Mouse (Mus musculus) CD8-positive naive resting alpha-beta T cell, adult 2 months (primary cell): Measurements from ENCODE around the gene Emc7.

Experiments used
- DNase-seq, 2 experiments: peaks; one replicate each; pipeline ENCODE4 v3.0.0; 2022; ENCODE audit warnings: low read depth in 2 of 2, low spot score in 2 of 2

Gene Emc7

GRCm38 (mm10) chr2:112474997-112475724 lies 20.4 kb downstream of the Emc7 start:
- DNase-seq = no peak

GRCm38 (mm10) chr2:112476554-112476953 lies 21.8 kb downstream of the Emc7 start:
- no peak for DNase-seq

- no peak for DNase-seq
Observed at GRCm38 (mm10) chr2:112480669-112481068, 25.9 kb downstream of the Emc7 start, which contains the start of gene Chrm5. Gene Chrm5 (minus strand): TSS chr2:112480769.

- peak in 1 of 2 experiments; percentile 35 for DNase-seq
Observed at GRCm38 (mm10) chr2:112481564-112481963, 26.8 kb downstream of the Emc7 start.

GRCm38 (mm10) chr2:112482533-112483333 lies 27.9 kb downstream of the Emc7 start:
- no peak for DNase-seq

- DNase-seq = no peak
Observed at GRCm38 (mm10) chr2:112483334-112483651, 28.5 kb downstream of the Emc7 start.

- no peak for DNase-seq
Observed at GRCm38 (mm10) chr2:112484886-112485285, 30.1 kb downstream of the Emc7 start.

- DNase-seq = no peak
Observed at GRCm38 (mm10) chr2:112490483-112491196, 35.8 kb downstream of the Emc7 start.

GRCm38 (mm10) chr2:112491629-112492028 lies 36.8 kb downstream of the Emc7 start:
- DNase-seq = no peak

- DNase-seq = no peak
Observed at GRCm38 (mm10) chr2:112492431-112492855, 37.6 kb downstream of the Emc7 start.

- DNase-seq = peak; percentile 49 to 53
Observed at GRCm38 (mm10) chr2:112492856-112493538, 38.2 kb downstream of the Emc7 start, which contains the start of gene Aven. Gene Aven (plus strand): TSS chr2:112492964.

- no peak for DNase-seq
Observed at GRCm38 (mm10) chr2:112493539-112494260, 38.9 kb downstream of the Emc7 start.

- DNase-seq = no peak
Observed at GRCm38 (mm10) chr2:112497851-112498250, 43.1 kb downstream of the Emc7 start.

- DNase-seq = peak; percentile 74 to 79
Observed at GRCm38 (mm10) chr2:112501209-112501608, 46.4 kb downstream of the Emc7 start.

- no peak for DNase-seq
Observed at GRCm38 (mm10) chr2:112503978-112504377, 49.2 kb downstream of the Emc7 start.

- peak; percentile 24 to 26 for DNase-seq
Observed at GRCm38 (mm10) chr2:112506841-112507435, 52.1 kb downstream of the Emc7 start.

- DNase-seq = peak in 1 of 2 experiments; percentile 19
Observed at GRCm38 (mm10) chr2:112507444-112507843, 52.6 kb downstream of the Emc7 start.

GRCm38 (mm10) chr2:112510140-112510539 lies 55.3 kb downstream of the Emc7 start:
- DNase-seq = peak; percentile 58 to 59

GRCm38 (mm10) chr2:112513036-112513435 lies 58.2 kb downstream of the Emc7 start:
- DNase-seq = peak in 1 of 2 experiments; percentile 43

GRCm38 (mm10) chr2:112516728-112517127 lies 61.9 kb downstream of the Emc7 start:
- DNase-seq = no peak
